Mouse (Mus musculus) midbrain, embryonic 10.5 days (tissue): ENCODE measurements around the gene Gm10300. TPM values are rescaled to one million over a fixed set of nuclear protein-coding genes. Genes with fewer than 3 reads are reported as not detected.

ENCODE experiments used
- DNase-seq: peaks from one replicate; pipeline ENCODE4 v3.0.0-alpha.2; 2017; ENCODE audit warnings: low spot score
- H3K27ac ChIP-seq: fragments of 300-500 bp; sonication (generic); replicated peaks from 2 replicates; pipeline ENCODE4 v1.5.1; 2016; ENCODE audit warnings: mild to moderate bottlenecking
- H3K27me3 ChIP-seq: fragments of 300-500 bp; sonication (generic); 2 replicates; pipeline ENCODE4 v1.6.1; 2016; ENCODE audit warnings: low read depth, mild to moderate bottlenecking; ENCODE audit not compliant: poor library complexity, severe bottlenecking
- H3K36me3 ChIP-seq: fragments of 300-500 bp; sonication (generic); 2 replicates; pipeline ENCODE4 v1.6.1; 2016; ENCODE audit warnings: mild to moderate bottlenecking, moderate library complexity
- H3K4me1 ChIP-seq: fragments of 300-500 bp; sonication (generic); 2 replicates; pipeline ENCODE4 v1.6.1; 2016
- H3K4me3 ChIP-seq: fragments of 300-500 bp; sonication (generic); 2 replicates; pipeline ENCODE4 v1.5.1; 2016; ENCODE audit warnings: mild to moderate bottlenecking, moderate library complexity
- H3K9me3 ChIP-seq: fragments of 300-500 bp; sonication (generic); replicated peaks from 2 replicates; pipeline ENCODE4 v1.6.1; 2016; ENCODE audit warnings: mild to moderate bottlenecking
- WGBS: fragments of 180-500 bp; shearing (Covaris S2); methylation state at CpG from one replicate; pipeline ENCODE4 v1.1.7; 2016; 5-methylcytosine and 5-hydroxymethylcytosine counted together
- polyA plus RNA-seq: library from polyadenylated mRNA; unstranded; fragments of >200 nt; fragmentation: Nextera tagmentation; extraction: Ambion mirVana; gene quantifications from 2 replicates; pipeline ENCODE4 v1.2.1, GENCODE M21; 2016

The Gm10300 gene
- polyA plus RNA-seq, 1 experiment from 2014 or later: not detected

GRCm38 (mm10) chr4:132075796-132076195 is 1.3 kb downstream of the Gm10300 start:
- Histone ChIP-seq H3K4me1 (peaks cover 63% of the 10 kb centered on the region), H3K27ac (0 out of 2 replicates have a peak overlapping the region, but pooled peaks have one; percentile 52), H3K36me3 (no peaks in the 10 kb centered on the region), H3K4me3 (peak overlapping the region; percentile 71), H3K27me3 (peaks cover 84% of the 10 kb centered on the region), H3K9me3 (no peaks in the 10 kb centered on the region)
- WGBS: 23% methylated on average over 1 of the region's 1 CpGs
- DNase-seq: no peak

GRCm38 (mm10) chr4:132076480-132077405 is 2.2 kb downstream of the Gm10300 start:
- Histone ChIP-seq H3K27ac (no peak overlapping the region), H3K9me3 (no peaks in the 10 kb centered on the region), H3K27me3 (peaks cover 79% of the 10 kb centered on the region), H3K36me3 (no peaks in the 10 kb centered on the region), H3K4me1 (peaks cover 63% of the 10 kb centered on the region), H3K4me3 (peak overlapping the region; percentile 19; the same call in 1 of the 2 replicates)
- peak; percentile 45 for DNase-seq
- whole genome bisulfite sequencing: 25% methylated on average over 20 of the region's 20 CpGs

- peaks cover 63% of the 10 kb centered on the region for H3K4me1 ChIP-seq
- no peaks in the 10 kb centered on the region for H3K36me3 ChIP-seq
- WGBS: 71% methylated on average over 7 of the region's 7 CpGs
- H3K27ac ChIP-seq: no peak overlapping the region
- no peak overlapping the region for H3K4me3 ChIP-seq
- no peaks in the 10 kb centered on the region for H3K9me3 ChIP-seq
- no peak for DNase-seq
- peaks cover 72% of the 10 kb centered on the region for H3K27me3 ChIP-seq
Observed at GRCm38 (mm10) chr4:132077445-132077844, 2.9 kb downstream of the Gm10300 start.

- 63% methylated on average over 7 of the region's 7 CpGs for WGBS
- Histone ChIP-seq H3K27ac (no peak overlapping the region), H3K9me3 (no peaks in the 10 kb centered on the region), H3K27me3 (peaks cover 64% of the 10 kb centered on the region), H3K36me3 (no peaks in the 10 kb centered on the region), H3K4me3 (no peak overlapping the region), H3K4me1 (peaks cover 58% of the 10 kb centered on the region)
- no peak for DNase-seq
Observed at GRCm38 (mm10) chr4:132078296-132078714, 3.8 kb downstream of the Gm10300 start.

GRCm38 (mm10) chr4:132079555-132080275 is 5.2 kb downstream of the Gm10300 start:
- peaks cover 57% of the 10 kb centered on the region for H3K4me1 ChIP-seq
- no peak overlapping the region for H3K27ac ChIP-seq
- 18% methylated on average over 19 of the region's 19 CpGs for WGBS

GRCm38 (mm10) chr4:132080492-132080983 is 6.0 kb downstream of the Gm10300 start:
- H3K27me3 ChIP-seq: peaks cover 49% of the 10 kb centered on the region
- no peak overlapping the region for H3K4me3 ChIP-seq
- H3K27ac ChIP-seq: no peak overlapping the region
- DNase-seq: no peak
- no peaks in the 10 kb centered on the region for H3K36me3 ChIP-seq
- peaks cover 49% of the 10 kb centered on the region for H3K4me1 ChIP-seq
- 69% methylated on average over 4 of the region's 4 CpGs for WGBS
- H3K9me3 ChIP-seq: no peaks in the 10 kb centered on the region

More at GRCm38 (mm10) chr4:132079555-132080275, 5.2 kb downstream of the Gm10300 start:
- peak; percentile 75 for DNase-seq
- Histone ChIP-seq H3K4me3 (no peak overlapping the region), H3K27me3 (peaks cover 50% of the 10 kb centered on the region), H3K36me3 (no peaks in the 10 kb centered on the region), H3K9me3 (no peaks in the 10 kb centered on the region)

- Histone ChIP-seq H3K4me3 (no peak overlapping the region), H3K4me1 (peaks cover 12% of the 10 kb centered on the region), H3K36me3 (no peaks in the 10 kb centered on the region), H3K27me3 (peaks cover 10% of the 10 kb centered on the region), H3K27ac (no peak overlapping the region), H3K9me3 (no peaks in the 10 kb centered on the region)
- no peak for DNase-seq
- 88% methylated on average over 7 of the region's 7 CpGs for WGBS
Observed at GRCm38 (mm10) chr4:132085114-132085513, 10.6 kb downstream of the Gm10300 start.

- WGBS: 26% methylated on average over 7 of the region's 7 CpGs
- Histone ChIP-seq H3K4me1 (peaks cover 5% of the 10 kb centered on the region), H3K27ac (no peak overlapping the region)
Observed at GRCm38 (mm10) chr4:132088921-132089320, 14.4 kb downstream of the Gm10300 start.

GRCm38 (mm10) chr4:132093136-132093535 is 18.6 kb downstream of the Gm10300 start:
- no peaks in the 10 kb centered on the region for H3K9me3 ChIP-seq
- H3K27ac ChIP-seq: no peak overlapping the region
- WGBS: 80% methylated on average over 6 of the region's 6 CpGs
- H3K4me1 ChIP-seq: no peaks in the 10 kb centered on the region
- H3K27me3 ChIP-seq: no peaks in the 10 kb centered on the region
- no peak overlapping the region for H3K4me3 ChIP-seq
- DNase-seq: no peak
- no peaks in the 10 kb centered on the region for H3K36me3 ChIP-seq

More at GRCm38 (mm10) chr4:132088921-132089320, 14.4 kb downstream of the Gm10300 start:
- Histone ChIP-seq H3K4me3 (no peak overlapping the region), H3K27me3 (no peaks in the 10 kb centered on the region), H3K9me3 (no peaks in the 10 kb centered on the region), H3K36me3 (no peaks in the 10 kb centered on the region)
- DNase-seq: peak; percentile 59

GRCm38 (mm10) chr4:132093928-132094327 is 19.4 kb downstream of the Gm10300 start:
- H3K27ac ChIP-seq: no peak overlapping the region
- H3K27me3 ChIP-seq: no peaks in the 10 kb centered on the region
- H3K4me1 ChIP-seq: no peaks in the 10 kb centered on the region
- no peak overlapping the region for H3K4me3 ChIP-seq
- no peaks in the 10 kb centered on the region for H3K36me3 ChIP-seq
- H3K9me3 ChIP-seq: no peaks in the 10 kb centered on the region
- 92% methylated on average over 5 of the region's 5 CpGs for WGBS
- no peak for DNase-seq

- H3K4me3 ChIP-seq: no peak overlapping the region
- H3K36me3 ChIP-seq: no peaks in the 10 kb centered on the region
- H3K27ac ChIP-seq: no peak overlapping the region
- WGBS: 78% methylated on average over 7 of the region's 7 CpGs
- H3K4me1 ChIP-seq: no peaks in the 10 kb centered on the region
- no peak for DNase-seq
- H3K27me3 ChIP-seq: no peaks in the 10 kb centered on the region
- H3K9me3 ChIP-seq: no peaks in the 10 kb centered on the region
Observed at GRCm38 (mm10) chr4:132095043-132095442, 20.5 kb downstream of the Gm10300 start.

GRCm38 (mm10) chr4:132099548-132099947 is 25.1 kb downstream of the Gm10300 start:
- H3K27ac ChIP-seq: no peak overlapping the region
- WGBS: 86% methylated on average over 5 of the region's 5 CpGs
- no peaks in the 10 kb centered on the region for H3K36me3 ChIP-seq
- H3K4me3 ChIP-seq: no peak overlapping the region
- peaks cover 5% of the 10 kb centered on the region for H3K4me1 ChIP-seq
- H3K27me3 ChIP-seq: no peaks in the 10 kb centered on the region
- no peaks in the 10 kb centered on the region for H3K9me3 ChIP-seq
- no peak for DNase-seq
